Mouse (Mus musculus) liver, adult 2 months (tissue): ENCODE results near the gene Ifnb1. TPM values are rescaled to one million over a fixed set of nuclear protein-coding genes. Genes with fewer than 3 reads are reported as not detected.

Experiments used
- DNase-seq: peaks from one replicate; pipeline ENCODE4 v3.0.0-alpha.2; 2011; ENCODE audit warnings: low read depth, low spot score; ENCODE audit errors: extremely low read depth
- H3K27ac ChIP-seq: fragments of 200-500 bp; replicated peaks from 2 replicates; pipeline ENCODE4 v1.5.1; 2012; ENCODE audit warnings: low read depth, mild to moderate bottlenecking, control low read depth, inconsistent platforms, low read length; ENCODE audit not compliant: insufficient read depth
- H3K27me3 ChIP-seq: fragments of 200-500 bp; 2 replicates; pipeline ENCODE4 v1.6.1; 2012; ENCODE audit warnings: mild to moderate bottlenecking, moderate library complexity, low read length, inconsistent platforms; ENCODE audit not compliant: control insufficient read depth, insufficient read depth
- H3K36me3 ChIP-seq: fragments of 200-500 bp; 2 replicates; pipeline ENCODE4 v1.6.1; 2012; ENCODE audit warnings: low read length, inconsistent platforms; ENCODE audit not compliant: control insufficient read depth, insufficient read depth
- H3K4me1 ChIP-seq: fragments of 200-500 bp; 2 replicates; pipeline ENCODE4 v1.6.1; 2011; ENCODE audit warnings: low read length; ENCODE audit not compliant: control insufficient read depth, insufficient read depth
- H3K4me3 ChIP-seq: fragments of 200-500 bp; 2 replicates; pipeline ENCODE4 v1.5.1; 2011; ENCODE audit warnings: low read depth, mild to moderate bottlenecking, control low read depth, low read length, moderate library complexity; ENCODE audit not compliant: insufficient read depth
- H3K79me2 ChIP-seq: fragments of 200-500 bp; 2 replicates; pipeline ENCODE4 v1.6.1; 2012; ENCODE audit warnings: inconsistent platforms, mild to moderate bottlenecking, low read length, moderate library complexity; ENCODE audit not compliant: control insufficient read depth, insufficient read depth
- H3K9ac ChIP-seq: fragments of 200-500 bp; 2 replicates; pipeline ENCODE4 v1.6.1; 2012; ENCODE audit warnings: low read depth, mild to moderate bottlenecking, control low read depth, inconsistent platforms, low read length
- CTCF ChIP-seq: fragments of 200-500 bp; IDR thresholded peaks from 2 replicates; pipeline ENCODE4 v1.5.1; 2011; ENCODE audit warnings: low read depth, low read length, control low read depth
- POLR2A ChIP-seq: fragments of 200-500 bp; IDR thresholded peaks from 2 replicates; pipeline ENCODE4 v1.6.1; 2011; ENCODE audit warnings: low read length, control low read depth; ENCODE audit not compliant: insufficient read depth; ENCODE audit errors: extremely low read depth
- WGBS: fragments of 180-500 bp; shearing (Covaris S2); methylation state at CpG from one replicate; pipeline ENCODE4 v1.1.7; 2018; 5-methylcytosine and 5-hydroxymethylcytosine counted together
- polyA plus RNA-seq: library from polyadenylated mRNA; depleted of rRNA; stranded (reverse); fragments of >200 nt; gene quantifications from 2 replicates; pipeline ENCODE4 v1.2.3, GENCODE M21; 2012; rRNA removed
- total RNA-seq: library from RNA; depleted of rRNA; stranded (reverse); fragments of >200 nt; gene quantifications from 2 replicates; pipeline ENCODE4 v1.2.3, GENCODE M21; 2014; rRNA removed

Ifnb1 gene
- total and polyA plus RNA-seq, 2 experiments = not detected

DNA sequence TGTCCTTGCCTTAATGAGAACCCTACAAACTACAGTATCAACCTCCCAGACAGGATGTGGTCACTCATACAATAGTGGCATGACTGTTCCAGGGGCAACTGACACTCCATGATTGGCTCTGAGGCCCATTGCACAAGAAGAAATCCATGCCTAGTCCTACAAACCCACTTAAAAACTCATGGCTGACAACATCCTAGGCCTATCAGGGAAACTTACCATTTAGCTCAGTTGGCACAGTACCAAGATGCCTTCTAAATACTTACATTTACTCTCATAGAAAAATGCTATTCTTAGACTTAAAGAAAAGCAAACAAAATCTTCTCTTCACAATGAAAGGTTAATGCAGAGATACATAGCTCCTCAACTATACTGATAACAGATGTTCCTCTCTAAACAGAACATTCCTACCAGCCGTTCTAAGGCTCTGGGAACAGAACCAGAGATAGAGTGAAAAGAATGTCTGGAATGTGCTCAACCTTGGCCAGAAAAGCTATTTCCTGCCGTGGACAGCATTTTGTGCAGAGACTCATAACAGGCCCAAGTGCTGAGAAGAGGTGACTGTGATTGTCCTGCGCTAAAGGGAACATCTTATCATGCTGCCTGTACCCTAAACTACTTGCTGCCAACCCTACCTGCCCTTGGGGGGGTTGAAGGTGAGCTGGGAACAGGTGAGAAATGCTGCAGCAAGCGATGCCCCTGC lies 45.9 kb downstream of the Ifnb1 start:
- Histone ChIP-seq H3K4me3 (no peak overlapping the region), H3K9ac (no peak overlapping the region), H3K27ac (no peak overlapping the region), H3K4me1 (no peaks in the 10 kb centered on the region; the same call in 1 of the 2 replicates), H3K36me3 (no peaks in the 10 kb centered on the region), H3K79me2 (no peaks in the 10 kb centered on the region), H3K27me3 (no peaks in the 10 kb centered on the region)
- peak; percentile 23 for DNase-seq
- TF ChIP-seq POLR2A = no peak
- TF ChIP-seq CTCF = no peak
- 45% methylated on average over 4 of the region's 4 CpGs for WGBS

DNA sequence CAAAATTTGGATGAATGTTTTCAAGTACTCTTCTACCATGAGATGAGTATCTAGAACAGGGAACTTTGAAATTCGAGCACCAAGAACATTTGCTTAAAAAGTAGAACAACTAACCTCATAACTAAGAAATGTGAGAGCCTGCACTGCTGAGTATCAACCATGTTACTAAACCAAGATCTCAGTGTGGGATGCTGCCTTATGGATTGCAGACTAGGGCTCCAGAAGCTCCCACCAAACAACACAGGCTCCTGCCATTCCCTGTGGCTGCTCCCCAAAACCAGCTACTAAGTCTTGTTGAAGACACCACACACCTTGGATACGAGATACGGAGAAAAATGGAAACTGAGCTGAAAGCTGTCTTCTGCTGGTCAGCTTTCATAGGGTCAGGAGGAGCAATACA lies 46.5 kb downstream of the Ifnb1 start:
- WGBS = 86% methylated on average over 3 of the region's 3 CpGs
- no peaks in the 10 kb centered on the region for H3K79me2 ChIP-seq
- no peak overlapping the region for H3K4me3 ChIP-seq
- H3K36me3 ChIP-seq = no peaks in the 10 kb centered on the region
- no peaks in the 10 kb centered on the region for H3K27me3 ChIP-seq
- no peak for DNase-seq
- H3K9ac ChIP-seq = no peak overlapping the region
- H3K27ac ChIP-seq = no peak overlapping the region
- no peaks in the 10 kb centered on the region; the same call in 1 of the 2 replicates for H3K4me1 ChIP-seq
- TF ChIP-seq CTCF (no peak), POLR2A (no peak)

Other genes starting within 250 kb of the Ifnb1 start
- 1.8 and 1.9 TPM in 2 replicates for gene Hacd4, start 83.8 kb downstream of the Ifnb1 start, total RNA-seq
- 0.27 and 0.32 TPM in 2 replicates for gene Hacd4, start 83.8 kb downstream of the Ifnb1 start, polyA plus RNA-seq
- not detected in 2 replicates for gene Ifna15, start 35.5 kb upstream of the Ifnb1 start, total RNA-seq
- gene Ifna15, start 35.5 kb upstream of the Ifnb1 start, polyA plus RNA-seq = not detected in 2 replicates
- not detected in 2 replicates for gene Ifna14, start 49.0 kb upstream of the Ifnb1 start, total RNA-seq
- gene Ifna14, start 49.0 kb upstream of the Ifnb1 start, polyA plus RNA-seq = not detected in 2 replicates
- gene Ifna9, start 69.6 kb upstream of the Ifnb1 start, total RNA-seq = not detected in 2 replicates
- gene Ifna9, start 69.6 kb upstream of the Ifnb1 start, polyA plus RNA-seq = not detected in 2 replicates
- not detected in 2 replicates for gene Ifna12, start 80.6 kb upstream of the Ifnb1 start, total RNA-seq
- gene Ifna12, start 80.6 kb upstream of the Ifnb1 start, polyA plus RNA-seq = not detected in 2 replicates
- not detected in 2 replicates for gene C87499, start 111.6 kb upstream of the Ifnb1 start, total RNA-seq
- gene C87499, start 111.6 kb upstream of the Ifnb1 start, polyA plus RNA-seq = not detected in 2 replicates
- gene Ifna13, start 121.7 kb upstream of the Ifnb1 start, total RNA-seq = not detected in 2 replicates
- not detected in 2 replicates for gene Ifna13, start 121.7 kb upstream of the Ifnb1 start, polyA plus RNA-seq
- gene Ifna16, start 154.2 kb upstream of the Ifnb1 start, total RNA-seq = not detected in 2 replicates
- gene Ifna16, start 154.2 kb upstream of the Ifnb1 start, polyA plus RNA-seq = not detected in 2 replicates
- not detected in 2 replicates for gene Ifna2, start 161.1 kb upstream of the Ifnb1 start, total RNA-seq
- gene Ifna2, start 161.1 kb upstream of the Ifnb1 start, polyA plus RNA-seq = not detected in 2 replicates
- not detected in 2 replicates for gene Ifnab, start 168.6 kb upstream of the Ifnb1 start, total RNA-seq
- not detected in 2 replicates for gene Ifnab, start 168.6 kb upstream of the Ifnb1 start, polyA plus RNA-seq
- 0.18 TPM in 1 of 2 replicates, not detected in the other for gene Gm26566, start 199.0 kb upstream of the Ifnb1 start, total RNA-seq
- not detected in 2 replicates for gene Gm26566, start 199.0 kb upstream of the Ifnb1 start, polyA plus RNA-seq
- gene Klhl9, start 199.7 kb upstream of the Ifnb1 start, total RNA-seq = 60.3 and 68.1 TPM in 2 replicates
- 9.8 and 10.2 TPM in 2 replicates for gene Klhl9, start 199.7 kb upstream of the Ifnb1 start, polyA plus RNA-seq
- gene Gm13271, start 232.1 kb upstream of the Ifnb1 start, total RNA-seq = not detected in 2 replicates
- gene Gm13271, start 232.1 kb upstream of the Ifnb1 start, polyA plus RNA-seq = not detected in 2 replicates
- not detected in 2 replicates for gene Gm13283, start 237.3 kb upstream of the Ifnb1 start, total RNA-seq
- gene Gm13283, start 237.3 kb upstream of the Ifnb1 start, polyA plus RNA-seq = not detected in 2 replicates